ENCODE assay signal across 8 mouse cellular contexts in the genomic region with DNA sequence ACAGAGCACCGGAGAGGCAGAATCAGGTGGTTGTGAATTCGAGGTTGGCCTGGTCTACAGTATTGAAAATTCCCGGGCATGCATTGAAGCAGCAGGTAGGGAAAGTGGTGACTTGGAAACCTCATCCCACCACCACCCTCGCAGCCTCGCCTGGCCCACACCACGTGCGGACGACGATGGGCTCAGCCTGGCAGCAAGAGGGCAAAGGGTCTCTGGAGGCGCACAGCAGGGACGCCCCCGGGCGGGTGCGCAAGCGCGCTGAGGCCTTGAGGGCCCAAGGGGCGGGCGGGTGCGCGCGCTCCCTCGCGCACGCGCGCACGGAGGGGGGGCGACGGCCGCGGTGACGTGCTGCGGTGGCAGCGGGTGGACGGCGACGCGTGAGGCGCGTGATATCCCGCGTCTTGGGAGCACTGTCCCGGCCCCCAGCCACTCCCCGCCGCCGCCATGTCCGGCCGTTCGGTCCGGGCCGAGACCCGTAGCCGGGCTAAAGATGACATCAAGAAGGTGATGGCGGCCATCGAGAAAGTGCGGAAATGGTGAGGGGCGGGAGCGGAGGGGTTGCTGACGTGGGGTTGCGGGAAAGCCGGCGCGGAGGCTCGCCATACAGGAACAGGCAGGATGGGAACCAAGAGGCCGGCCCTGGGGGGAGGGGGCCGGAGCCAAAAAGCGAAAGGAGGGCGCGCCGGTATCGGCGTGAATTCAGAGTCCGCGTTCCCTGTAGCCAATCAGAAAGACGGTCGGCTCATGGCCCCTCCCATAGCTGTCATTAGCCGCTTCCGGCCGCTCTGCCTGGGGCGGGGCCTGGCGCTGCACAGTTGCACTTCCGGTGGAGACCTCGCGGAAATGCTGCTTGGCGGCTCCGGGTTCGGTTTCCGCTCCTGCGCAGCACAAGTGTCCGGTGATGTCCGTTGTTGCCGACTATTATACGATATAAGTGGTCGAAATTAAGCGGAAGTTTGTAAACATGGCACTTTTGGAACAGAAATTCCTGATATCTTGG. TPM values are rescaled to one million over a fixed set of nuclear protein-coding genes. Genes with fewer than 3 reads are reported as not detected.
DNase-seq lines count a peak whose midpoint lies in the region; ATAC-seq and TF ChIP-seq lines count a peak whose summit lies in the region.

A gene (plus strand): TSS at position 221 of the 1,000 bp plus-strand sequence.

- peak; percentile 89 for DNase-seq in ES-E14 (ENCODE audit: low read depth, low spot score)
- DNase-seq in cerebellum, adult 11-12 months = peak; percentile 98
- peak; percentile 98 for DNase-seq in heart, postnatal 25 days (ENCODE audit: low spot score)
- DNase-seq in layer of hippocampus, adult 18-20 months (ENCODE audit: low spot score in 2 of 2) = peak; percentile 97 to 98
- peak; percentile 93 for DNase-seq in lung, adult 2 months
- peak; percentile 94 to 96 for DNase-seq in thymus, adult 18-20 months

- peak within 1 kb of the TSS; percentile 91 for H3K4me2 ChIP-seq in forebrain, embryonic 15.5 days (replicated peaks)

- no peaks in the 10 kb centered on the region for H3K9me3 ChIP-seq in ES-E14 (ENCODE audit: control insufficient read depth, insufficient read depth, low read depth, low read length)
- H3K9me3 ChIP-seq in forebrain, embryonic 15.5 days = no peaks in the 10 kb centered on the region

- peak; percentile 99 for ATAC-seq in forebrain, embryonic 15.5 days (replicated peaks)
- ATAC-seq in neutrophil, adult 5-6 weeks (ENCODE audit: extremely low read depth, insufficient number of reproducible peaks, low FRiP score, poor library complexity, severe bottlenecking) = peak; percentile 96

- peak within 1 kb of the TSS; percentile 93 for H3K9ac ChIP-seq in ES-E14 (ENCODE audit: insufficient read depth, low read depth, low read length, poor library complexity, severe bottlenecking)
- H3K9ac ChIP-seq in forebrain, embryonic 15.5 days (replicated peaks) = peak within 1 kb of the TSS; percentile 78

- H3K4me3 ChIP-seq in ES-E14 (ENCODE audit: insufficient read depth in 1 of 2, low read depth in 1 of 2, low read length in 2 of 2, poor library complexity in 1 of 2, severe bottlenecking in 1 of 2) = peak within 1 kb of the TSS; percentile 84 to 88
- peak within 1 kb of the TSS; percentile 61 for H3K4me3 ChIP-seq in forebrain, embryonic 15.5 days
- peak within 1 kb of the TSS; percentile 90 for H3K4me3 ChIP-seq in lung, adult 2 months (replicated peaks; ENCODE audit: extremely low read depth, low read depth, low read length)

- TF ChIP-seq POLR2A in lung, adult 2 months (IDR thresholded peaks at IDR 0.05; ENCODE audit: borderline replicate concordance, extremely low read depth, low read depth, low read length) = peak; percentile 68

- H3K27me3 ChIP-seq in forebrain, embryonic 15.5 days = no peaks in the 10 kb centered on the region

- peaks cover 3 to 12% of the 10 kb centered on the region in 2 experiments; a peak in 3 of 4 replicates for H3K4me1 ChIP-seq in ES-E14 (ENCODE audit: control insufficient read depth in 2 of 2, insufficient read depth in 2 of 2, low read length in 2 of 2, poor library complexity in 1 of 2)
- peaks cover 10% of the 10 kb centered on the region for H3K4me1 ChIP-seq in forebrain, embryonic 15.5 days
- H3K4me1 ChIP-seq in lung, adult 2 months (ENCODE audit: control insufficient read depth, insufficient read depth, low read length) = peaks cover 3% of the 10 kb centered on the region

- H3K27ac ChIP-seq in ES-E14 (ENCODE audit: insufficient read depth, low read depth, low read length, poor library complexity, severe bottlenecking) = peak within 1 kb of the TSS; percentile 94
- peak within 1 kb of the TSS; percentile 99 for H3K27ac ChIP-seq in forebrain, embryonic 15.5 days (replicated peaks)

- intact Hi-C loops in heart, postnatal 25 days (cut with DNase I) = loop anchor here (1.0 kb wide), 1 partner anchor 18 kb away; no protein-coding TSS in a partner anchor

- in situ Hi-C loops in ES-E14 (cut with MboI; ENCODE audit: low sequenced_read_pairs in 2 of 2, unreplicated experiment in 2 of 2) = no loop called here

- no peak for TF ChIP-seq CTCF in lung, adult 2 months (IDR thresholded peaks at IDR 0.05; ENCODE audit: insufficient read depth, low read length)

- WGBS in forebrain, embryonic 15.5 days = 2% methylated on average over 84 of the region's 95 CpGs
- 2% methylated on average over 94 of the region's 95 CpGs for WGBS in lung, adult 2 months

- peaks cover 5% of the 10 kb centered on the region; the same call in 1 of the 2 replicates for H3K36me3 ChIP-seq in ES-E14 (ENCODE audit: control insufficient read depth, insufficient read depth, low read length, poor library complexity, severe bottlenecking)
- H3K36me3 ChIP-seq in forebrain, embryonic 15.5 days = peaks cover 20% of the 10 kb centered on the region

TF ChIP-seq in ES-E14, 5 proteins besides CTCF, POLR2A, EP300 and RAD21:
- TF ChIP-seq HCFC1 (IDR thresholded peaks at IDR 0.05; ENCODE audit: borderline replicate concordance, insufficient read depth, low read length) (peak; percentile 34; the same call in 1 of the 2 replicates), ZC3H11A (IDR thresholded peaks at IDR 0.05; ENCODE audit: borderline replicate concordance, low read depth, low read length) (no peak), ZNF384 (IDR thresholded peaks at IDR 0.05; ENCODE audit: low read depth, low read length) (no peak), MAFK (IDR thresholded peaks at IDR 0.05; ENCODE audit: insufficient read depth, low read depth, low read length) (no peak), CHD2 (IDR thresholded peaks at IDR 0.05; ENCODE audit: low read depth, low read length) (no peak)
TF ChIP-seq in ES-E14: peak in this region for 1.

RNA-seq across cellular contexts. Expression of the gene that starts here (rescaled TPM):
- 15.0 and 17.5 TPM in 2 replicates for total RNA-seq in ES-E14 (2012; rRNA removed)
- 52.9 and 53.8 TPM in 2 replicates for polyA plus RNA-seq in forebrain, embryonic 15.5 days (2015; fragmentation: Nextera tagmentation; extraction: Ambion mirVana)
- 10 to 100 TPM; 35.1 to 35.2 TPM for total RNA-seq in heart, postnatal 25 days (2021)
- 10 to 100 TPM; 57.2 to 58.2 TPM for total RNA-seq in layer of hippocampus, adult 18-20 months (2021)
- polyA plus RNA-seq in lung, adult 2 months (2012; rRNA removed) = 37.3 and 42.9 TPM in 2 replicates
- total RNA-seq in neutrophil, adult 5-6 weeks (2017) = 37.4 and 49.5 TPM in 2 replicates

Comparison
In these comparisons a context has a peak if more than half of its experiments do, and no peak if none do; other contexts are left out.
1. Peak in every context shown above with its lines: DNase-seq, ATAC-seq, H3K4me3 ChIP-seq and H3K27ac ChIP-seq.